Mouse (Mus musculus) bone marrow macrophage, adult 2 months (primary cell): Measurements from ENCODE around the gene Pld1.

ENCODE experiments used
- CTCF ChIP-seq: IDR thresholded peaks from 2 replicates; pipeline ENCODE4 v1.5.1; 2012; ENCODE audit warnings: low read depth, mild to moderate bottlenecking, low read length, moderate library complexity
- POLR2A ChIP-seq: IDR thresholded peaks from 2 replicates; pipeline ENCODE4 v1.6.1; 2012; ENCODE audit warnings: mild to moderate bottlenecking, low read depth, low read length, borderline replicate concordance

DNA sequence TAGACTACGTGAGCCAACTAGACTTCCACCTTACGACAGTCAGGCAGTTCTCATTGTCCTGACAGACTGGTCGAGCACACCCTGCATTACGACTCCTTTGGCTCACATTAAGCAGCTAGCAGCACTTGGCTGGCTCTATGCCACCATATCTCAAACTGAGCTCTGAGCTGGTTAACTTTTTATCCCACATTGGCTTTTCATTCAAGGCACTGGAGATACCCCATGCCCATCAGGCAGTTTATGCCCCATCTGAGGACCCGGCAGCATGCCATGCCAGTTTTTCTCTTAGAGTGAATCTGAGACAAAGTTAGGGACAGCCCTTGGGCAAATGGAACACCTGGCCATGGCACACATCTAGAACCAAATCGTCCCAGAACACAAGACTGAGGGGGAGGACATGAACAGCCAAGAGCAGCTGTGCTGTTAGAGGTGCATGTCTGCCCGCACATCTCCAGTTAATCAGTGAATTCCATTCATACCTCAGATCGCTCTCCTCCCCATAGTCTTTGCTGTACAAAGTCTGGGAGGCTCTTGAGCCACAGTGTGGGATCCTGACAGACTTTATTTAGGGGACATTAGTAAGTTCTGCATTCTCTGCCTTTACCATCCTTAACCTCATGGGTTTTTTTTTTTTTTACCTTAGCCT lies 49.5 kb downstream of the Pld1 start:
- TF ChIP-seq CTCF (no peak), POLR2A (no peak)
